Mouse (Mus musculus) spleen, adult 2 months (tissue): ENCODE results near the gene Slc39a11.

Experiments used
- CTCF ChIP-seq: fragments of 200-500 bp; IDR thresholded peaks from 2 replicates; pipeline ENCODE4 v1.5.1; 2011; ENCODE audit warnings: mild to moderate bottlenecking, inconsistent platforms; ENCODE audit not compliant: insufficient read depth, insufficient read length, insufficient replicate concordance; ENCODE audit errors: extremely low read depth
- POLR2A ChIP-seq: fragments of 200-500 bp; IDR thresholded peaks from 2 replicates; pipeline ENCODE4 v1.6.1; 2011; ENCODE audit warnings: low read depth, low read length, inconsistent platforms

- TF ChIP-seq CTCF (no peak), POLR2A (no peak)
Measured at GRCm38 (mm10) chr11:113355932-113356331, 293.9 kb downstream of the Slc39a11 start.
